Mouse (Mus musculus) heart, embryonic 11.5 days (tissue): ENCODE data around the gene Hopx. TPM values are rescaled to one million over a fixed set of nuclear protein-coding genes. Genes with fewer than 3 reads are reported as not detected.
A peak's percentile ranks its signal among the peaks of the same experiment; 100 is the strongest.

Experiments used
- ATAC-seq: fragments of 200-750 bp; cut with Nextera tagmentation; replicated peaks from 2 replicates; pipeline ENCODE4 v1.8.0; 2017; ENCODE audit warnings: moderate library complexity; ENCODE audit not compliant: insufficient number of reproducible peaks, low FRiP score, low TSS enrichment
- H3K27ac ChIP-seq: fragments of 300-500 bp; sonication (generic); 2 replicates; pipeline ENCODE4 v1.5.1; 2014; ENCODE audit warnings: mild to moderate bottlenecking, low read depth, low read length
- H3K27me3 ChIP-seq: fragments of 300-500 bp; sonication (generic); 2 replicates; pipeline ENCODE4 v1.6.1; 2014; ENCODE audit warnings: mild to moderate bottlenecking, low read length, mixed read lengths; ENCODE audit not compliant: control insufficient read depth, insufficient read depth
- H3K36me3 ChIP-seq: fragments of 300-500 bp; sonication (generic); 2 replicates; pipeline ENCODE4 v1.6.1; 2014; ENCODE audit warnings: mild to moderate bottlenecking, low read length, moderate library complexity, mixed read lengths; ENCODE audit not compliant: control insufficient read depth, insufficient read depth
- H3K4me1 ChIP-seq: fragments of 300-500 bp; sonication (generic); 2 replicates; pipeline ENCODE4 v1.6.1; 2014; ENCODE audit warnings: low read length; ENCODE audit not compliant: control insufficient read depth, insufficient read depth
- H3K4me2 ChIP-seq: fragments of 300-500 bp; sonication (generic); 2 replicates; pipeline ENCODE4 v1.6.1; 2014; ENCODE audit warnings: mild to moderate bottlenecking, moderate library complexity
- H3K4me3 ChIP-seq: fragments of 300-500 bp; sonication (generic); 2 replicates; pipeline ENCODE4 v1.5.1; 2014; ENCODE audit warnings: low read depth, low read length
- H3K9ac ChIP-seq: fragments of 300-500 bp; sonication (generic); 2 replicates; pipeline ENCODE4 v1.6.1; 2014; ENCODE audit warnings: mild to moderate bottlenecking, low read depth, low read length, moderate library complexity
- H3K9me3 ChIP-seq: fragments of 300-500 bp; sonication (generic); replicated peaks from 2 replicates; pipeline ENCODE4 v1.6.1; 2016; ENCODE audit warnings: low read length; ENCODE audit not compliant: control insufficient read depth
- WGBS: fragments of 180-500 bp; shearing (Covaris S2); extraction: QIAGEN DNeasy Blood & Tissue Kit; methylation state at CpG from one replicate; pipeline ENCODE4 v1.1.7; 2014; ENCODE audit not compliant: insufficient replicate concordance; 5-methylcytosine and 5-hydroxymethylcytosine counted together
- polyA plus RNA-seq: library from polyadenylated mRNA; unstranded; fragments of >200 nt; fragmentation: Nextera tagmentation; extraction: Ambion mirVana; gene quantifications from 2 replicates; pipeline ENCODE4 v1.2.1, GENCODE M21; 2014

The Hopx gene
- polyA plus RNA-seq, 1 experiment from 2014 or later = 19.7 TPM

DNA sequence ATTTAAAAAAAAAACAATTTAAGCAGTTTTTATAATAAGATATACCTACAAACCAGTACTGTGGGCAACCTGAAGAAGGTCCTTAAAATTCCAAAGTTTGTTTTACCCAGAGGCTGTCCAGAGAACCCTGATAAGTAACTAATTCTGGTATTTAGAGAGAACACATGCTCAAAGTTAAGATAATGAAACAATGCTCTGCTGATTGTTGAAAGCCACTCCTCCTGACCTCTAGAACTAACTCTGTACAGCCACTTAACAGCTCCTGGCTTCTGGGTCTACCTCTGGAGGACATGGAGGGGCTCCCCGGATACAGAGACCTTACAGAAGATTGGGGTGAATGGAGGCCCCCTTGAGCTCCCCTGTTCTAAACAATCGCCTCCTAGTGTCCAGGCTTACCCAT lies 15.0 kb upstream of the Hopx start:
- peaks cover 5% of the 10 kb centered on the region; the same call in 1 of the 2 replicates for H3K9me3 ChIP-seq
- peak; percentile 56; the same call in 1 of the 2 replicates for ATAC-seq
- H3K36me3 ChIP-seq = no peaks in the 10 kb centered on the region
- peak overlapping the region; percentile 93 for H3K27ac ChIP-seq
- H3K4me1 ChIP-seq = peaks cover 21% of the 10 kb centered on the region
- H3K9ac ChIP-seq = peak overlapping the region; percentile 17; the same call in 1 of the 2 replicates
- 0 out of 2 replicates have a peak overlapping the region, but pooled peaks have one; percentile 6 for H3K4me3 ChIP-seq
- H3K27me3 ChIP-seq = no peaks in the 10 kb centered on the region
- peak overlapping the region; percentile 55 for H3K4me2 ChIP-seq
- 23% methylated on average over 2 of the region's 2 CpGs for WGBS

GRCm38 (mm10) chr5:77128854-77129253 lies 13.9 kb upstream of the Hopx start:
- Histone ChIP-seq H3K27ac (peak overlapping the region; percentile 76; the same call in 1 of the 2 replicates), H3K36me3 (no peaks in the 10 kb centered on the region), H3K4me2 (no peak overlapping the region), H3K4me1 (peaks cover 25% of the 10 kb centered on the region), H3K4me3 (no peak overlapping the region), H3K9ac (no peak overlapping the region), H3K27me3 (no peaks in the 10 kb centered on the region), H3K9me3 (peaks cover 5% of the 10 kb centered on the region; the same call in 1 of the 2 replicates)
- ATAC-seq = no peak
- WGBS = 83% methylated on average over 4 of the region's 4 CpGs

DNA sequence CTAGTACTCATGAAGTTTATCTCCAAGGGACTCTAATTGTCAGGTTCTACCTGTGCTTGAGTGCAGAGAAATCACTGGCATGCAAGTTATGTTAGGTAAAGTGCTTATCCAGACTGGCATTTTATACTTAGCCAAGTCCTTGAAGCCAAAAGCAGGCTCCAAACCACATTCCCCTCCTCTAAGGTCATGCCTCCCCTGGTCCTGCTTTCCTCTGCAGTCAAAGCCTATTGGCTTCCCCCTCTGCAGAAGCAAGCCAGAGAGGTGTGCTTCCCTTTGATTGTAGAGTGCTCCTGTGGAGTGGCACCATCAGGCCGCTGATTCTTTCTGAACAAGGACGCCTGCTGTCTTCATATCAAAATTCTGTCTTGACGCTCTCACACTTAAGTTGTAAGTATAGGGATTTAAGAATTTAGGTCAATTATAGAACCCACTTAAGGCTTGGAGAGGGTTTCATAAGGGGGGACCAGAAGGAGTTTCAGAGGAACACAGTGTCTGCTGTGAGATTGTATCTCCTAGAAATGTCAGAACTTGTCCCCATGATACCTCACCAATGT lies 11.6 kb upstream of the Hopx start:
- 60% methylated on average over 3 of the region's 3 CpGs for WGBS
- H3K27me3 ChIP-seq = no peaks in the 10 kb centered on the region
- no peak overlapping the region for H3K9ac ChIP-seq
- peak overlapping the region; percentile 62 for H3K27ac ChIP-seq
- no peak overlapping the region for H3K4me3 ChIP-seq
- no peak overlapping the region for H3K4me2 ChIP-seq
- peaks cover 34% of the 10 kb centered on the region for H3K4me1 ChIP-seq
- no peaks in the 10 kb centered on the region for H3K36me3 ChIP-seq
- peaks cover 5% of the 10 kb centered on the region; the same call in 1 of the 2 replicates for H3K9me3 ChIP-seq
- no peak for ATAC-seq

- WGBS = 69% methylated on average over 4 of the region's 4 CpGs
- H3K9me3 ChIP-seq = peaks cover 5% of the 10 kb centered on the region; the same call in 1 of the 2 replicates
- peaks cover 23% of the 10 kb centered on the region for H3K4me1 ChIP-seq
- H3K27me3 ChIP-seq = no peaks in the 10 kb centered on the region
- no peak for ATAC-seq
- H3K4me3 ChIP-seq = no peak overlapping the region
- H3K9ac ChIP-seq = no peak overlapping the region
- no peaks in the 10 kb centered on the region for H3K36me3 ChIP-seq
- no peak overlapping the region for H3K27ac ChIP-seq
- no peak overlapping the region for H3K4me2 ChIP-seq
Observed at GRCm38 (mm10) chr5:77124817-77125283, 9.9 kb upstream of the Hopx start.

- no peak for ATAC-seq
- Histone ChIP-seq H3K27ac (peak overlapping the region; percentile 54), H3K4me1 (peaks cover 23% of the 10 kb centered on the region), H3K9ac (no peak overlapping the region), H3K9me3 (peaks cover 5% of the 10 kb centered on the region; the same call in 1 of the 2 replicates), H3K36me3 (no peaks in the 10 kb centered on the region), H3K4me2 (no peak overlapping the region), H3K4me3 (no peak overlapping the region), H3K27me3 (no peaks in the 10 kb centered on the region)
- 51% methylated on average over 4 of the region's 4 CpGs for WGBS
Observed at GRCm38 (mm10) chr5:77124165-77124564, 9.2 kb upstream of the Hopx start.

GRCm38 (mm10) chr5:77123597-77123996 lies 8.7 kb upstream of the Hopx start:
- Histone ChIP-seq H3K27me3 (no peaks in the 10 kb centered on the region), H3K27ac (no peak overlapping the region; the same call in 1 of the 2 replicates), H3K4me2 (no peak overlapping the region), H3K9ac (no peak overlapping the region), H3K9me3 (peaks cover 3% of the 10 kb centered on the region; the same call in 1 of the 2 replicates), H3K4me3 (no peak overlapping the region), H3K36me3 (no peaks in the 10 kb centered on the region), H3K4me1 (peaks cover 23% of the 10 kb centered on the region)
- WGBS = 68% methylated on average over 9 of the region's 9 CpGs
- no peak for ATAC-seq

DNA sequence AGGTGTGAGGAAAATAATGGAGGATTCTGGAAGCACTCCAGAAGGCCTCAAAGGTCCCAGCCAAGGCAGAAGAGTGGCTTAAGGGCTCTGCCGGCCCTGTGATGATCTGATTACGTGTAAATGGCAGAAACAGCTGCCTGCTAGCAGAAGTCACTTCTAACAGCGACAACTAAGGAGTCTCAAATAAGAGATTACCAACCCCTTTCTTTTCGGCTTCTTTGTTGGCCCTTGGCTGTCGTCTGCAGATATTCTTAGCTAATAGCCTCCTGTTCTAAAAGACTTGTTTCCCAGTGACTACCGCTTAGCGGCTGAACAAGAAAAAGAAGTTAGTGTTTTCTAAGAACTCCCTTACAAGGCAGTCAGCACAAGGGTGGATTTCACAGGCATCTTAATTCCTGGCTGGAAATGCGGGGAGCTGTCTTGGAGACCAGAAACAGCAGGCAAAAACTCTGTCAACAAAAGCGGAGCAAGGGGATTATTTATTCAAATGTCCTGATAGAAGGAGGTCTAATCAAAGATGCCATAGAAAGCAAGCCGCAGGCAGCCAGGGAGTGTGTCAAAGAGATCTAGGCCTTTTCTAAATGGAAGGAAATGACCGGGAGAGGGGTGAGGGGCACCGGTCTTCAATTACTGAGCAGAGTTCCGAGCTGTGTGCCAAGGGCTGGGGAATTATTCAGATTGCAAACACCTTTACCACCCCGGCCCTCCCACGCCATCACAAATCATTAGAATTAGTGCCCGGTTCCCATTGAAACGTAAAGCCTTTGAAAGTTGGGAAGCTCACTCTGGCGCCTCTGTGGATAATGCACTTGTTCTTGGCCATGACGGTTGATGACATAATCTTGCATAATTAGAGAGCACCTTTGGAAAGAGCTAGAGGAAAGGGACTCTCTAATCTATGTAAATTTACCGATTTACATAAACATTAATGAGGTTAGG lies 7.6 kb upstream of the Hopx start:
- Histone ChIP-seq H3K9me3 (no peaks in the 10 kb centered on the region), H3K27ac (peak overlapping the region; percentile 41; the same call in 1 of the 2 replicates), H3K4me1 (peaks cover 23% of the 10 kb centered on the region), H3K4me3 (no peak overlapping the region), H3K4me2 (0 out of 2 replicates have a peak overlapping the region, but pooled peaks have one; percentile 6), H3K36me3 (no peaks in the 10 kb centered on the region), H3K27me3 (no peaks in the 10 kb centered on the region), H3K9ac (no peak overlapping the region)
- 20% methylated on average over 20 of the region's 20 CpGs for WGBS
- no peak for ATAC-seq

DNA sequence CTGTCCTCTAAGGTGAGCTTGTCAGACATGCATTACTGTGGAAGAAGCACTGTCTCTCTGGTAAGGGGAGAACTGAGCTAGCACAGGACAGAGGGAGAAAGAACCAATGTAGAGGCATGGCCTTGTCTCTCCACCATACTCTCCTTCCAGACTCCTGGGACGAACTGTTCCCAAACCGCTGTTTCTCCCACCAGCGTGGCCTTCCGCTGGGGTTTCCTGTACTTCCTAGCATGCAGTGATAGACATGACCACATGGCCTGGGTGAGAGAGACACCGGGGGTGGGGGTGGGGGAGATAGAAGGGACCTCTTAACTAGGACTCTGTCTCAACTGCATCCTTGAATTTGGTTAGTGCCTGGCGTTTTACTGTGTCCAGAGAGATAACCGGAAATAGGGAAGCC lies 5.8 kb upstream of the Hopx start:
- 67% methylated on average over 7 of the region's 7 CpGs for WGBS
- Histone ChIP-seq H3K4me1 (peaks cover 25% of the 10 kb centered on the region), H3K27ac (no peak overlapping the region), H3K4me3 (no peak overlapping the region), H3K9ac (no peak overlapping the region), H3K27me3 (no peaks in the 10 kb centered on the region), H3K36me3 (no peaks in the 10 kb centered on the region), H3K4me2 (no peak overlapping the region), H3K9me3 (no peaks in the 10 kb centered on the region)
- ATAC-seq = no peak
